Mouse (Mus musculus): ENCODE results near the gene Luc7l. TPM values are rescaled to one million over a fixed set of nuclear protein-coding genes. Genes with fewer than 3 reads are reported as not detected.

The Luc7l gene
- 153 and 155 TPM in 2 replicates for polyA plus RNA-seq (2016; fragmentation: Nextera tagmentation; extraction: Ambion mirVana)

GRCm38 (mm10) chr17:26252539-26253251 lies at the start of gene Luc7l:
Gene Luc7l (plus strand): TSS chr17:26252896.
- no peaks in the 10 kb centered on the region for H3K27me3 ChIP-seq
- peak; percentile 86 for ATAC-seq (ENCODE audit: insufficient number of reproducible peaks, insufficient read depth, low FRiP score, low TSS enrichment)
- H3K36me3 ChIP-seq: peaks cover 15% of the 10 kb centered on the region
- peak within 1 kb of the TSS; percentile 71 for H3K4me2 ChIP-seq (replicated peaks)
- peak within 1 kb of the TSS; percentile 96 for H3K9ac ChIP-seq
- H3K27ac ChIP-seq: peak within 1 kb of the TSS; percentile 99
- H3K9me3 ChIP-seq: no peaks in the 10 kb centered on the region
- H3K4me3 ChIP-seq: peak within 1 kb of the TSS; percentile 98
- under 1% methylated on average over 43 of the region's 43 CpGs for WGBS
- H3K4me1 ChIP-seq: peaks cover 11% of the 10 kb centered on the region

- Histone ChIP-seq H3K4me2 (replicated peaks) (peak overlapping the region; percentile 93), H3K36me3 (peaks cover 6% of the 10 kb centered on the region; the same call in 1 of the 2 replicates), H3K27ac (no peak overlapping the region), H3K4me1 (peaks cover 28% of the 10 kb centered on the region), H3K9ac (peak overlapping the region; percentile 41), H3K9me3 (no peaks in the 10 kb centered on the region), H3K4me3 (peak overlapping the region; percentile 53), H3K27me3 (peaks cover 66% of the 10 kb centered on the region)
- 2% methylated on average over 30 of the region's 30 CpGs for WGBS
- no peak for ATAC-seq (ENCODE audit: insufficient number of reproducible peaks, insufficient read depth, low FRiP score, low TSS enrichment)
Observed at GRCm38 (mm10) chr17:26203321-26203811, 49.3 kb upstream of the Luc7l start.

- WGBS: 34% methylated on average over 11 of the region's 11 CpGs
- H3K9ac ChIP-seq: no peak overlapping the region
- no peaks in the 10 kb centered on the region for H3K36me3 ChIP-seq
- no peak overlapping the region for H3K4me3 ChIP-seq
- peaks cover 28% of the 10 kb centered on the region for H3K4me1 ChIP-seq
- H3K27ac ChIP-seq: no peak overlapping the region
- no peak for ATAC-seq (ENCODE audit: insufficient number of reproducible peaks, insufficient read depth, low FRiP score, low TSS enrichment)
- H3K4me2 ChIP-seq (replicated peaks): no peak overlapping the region
- H3K27me3 ChIP-seq: peaks cover 54% of the 10 kb centered on the region
- no peaks in the 10 kb centered on the region for H3K9me3 ChIP-seq
Observed at GRCm38 (mm10) chr17:26204766-26205165, 47.9 kb upstream of the Luc7l start.

GRCm38 (mm10) chr17:26206392-26206791 lies 46.3 kb upstream of the Luc7l start:
- H3K9me3 ChIP-seq: no peaks in the 10 kb centered on the region
- H3K27ac ChIP-seq: no peak overlapping the region
- H3K36me3 ChIP-seq: no peaks in the 10 kb centered on the region
- 53% methylated on average over 1 of the region's 1 CpGs for WGBS
- H3K4me3 ChIP-seq: no peak overlapping the region
- H3K4me2 ChIP-seq (replicated peaks): no peak overlapping the region
- peaks cover 37% of the 10 kb centered on the region for H3K27me3 ChIP-seq
- peaks cover 20% of the 10 kb centered on the region for H3K4me1 ChIP-seq
- no peak for ATAC-seq (ENCODE audit: insufficient number of reproducible peaks, insufficient read depth, low FRiP score, low TSS enrichment)
- no peak overlapping the region for H3K9ac ChIP-seq

- Histone ChIP-seq H3K27ac (no peak within 1 kb of the TSS), H3K27me3 (peaks cover 24% of the 10 kb centered on the region), H3K4me2 (replicated peaks) (no peak within 1 kb of the TSS), H3K9me3 (no peaks in the 10 kb centered on the region), H3K4me1 (peaks cover 18% of the 10 kb centered on the region), H3K9ac (no peak within 1 kb of the TSS), H3K36me3 (no peaks in the 10 kb centered on the region), H3K4me3 (no peak within 1 kb of the TSS)
- no peak for ATAC-seq (ENCODE audit: insufficient number of reproducible peaks, insufficient read depth, low FRiP score, low TSS enrichment)
- WGBS: 85% methylated on average over 12 of the region's 12 CpGs
Observed at GRCm38 (mm10) chr17:26207686-26208085, 45.0 kb upstream of the Luc7l start, which contains the start of gene Arhgdig. Gene Arhgdig (minus strand): TSS chr17:26207786.

- Histone ChIP-seq H3K27ac (no peak overlapping the region), H3K4me2 (replicated peaks) (no peak overlapping the region), H3K4me3 (no peak overlapping the region), H3K36me3 (peaks cover 8% of the 10 kb centered on the region), H3K27me3 (no peaks in the 10 kb centered on the region), H3K9ac (no peak overlapping the region), H3K9me3 (no peaks in the 10 kb centered on the region), H3K4me1 (no peaks in the 10 kb centered on the region)
- ATAC-seq (ENCODE audit: insufficient number of reproducible peaks, insufficient read depth, low FRiP score, low TSS enrichment): no peak
- WGBS: 85% methylated on average over 7 of the region's 7 CpGs
Observed at GRCm38 (mm10) chr17:26212241-26212640, 40.5 kb upstream of the Luc7l start.

GRCm38 (mm10) chr17:26212681-26213080 lies 40.0 kb upstream of the Luc7l start:
- Histone ChIP-seq H3K27ac (no peak overlapping the region), H3K4me3 (no peak overlapping the region), H3K4me2 (replicated peaks) (no peak overlapping the region), H3K27me3 (no peaks in the 10 kb centered on the region), H3K4me1 (no peaks in the 10 kb centered on the region), H3K9me3 (no peaks in the 10 kb centered on the region), H3K36me3 (peaks cover 11% of the 10 kb centered on the region), H3K9ac (no peak overlapping the region)
- ATAC-seq (ENCODE audit: insufficient number of reproducible peaks, insufficient read depth, low FRiP score, low TSS enrichment): no peak
- WGBS: 85% methylated on average over 11 of the region's 11 CpGs

GRCm38 (mm10) chr17:26221508-26221907 lies 31.2 kb upstream of the Luc7l start:
- no peaks in the 10 kb centered on the region for H3K27me3 ChIP-seq

GRCm38 (mm10) chr17:26225150-26225549 lies 27.5 kb upstream of the Luc7l start:
- H3K4me2 ChIP-seq (replicated peaks): no peak overlapping the region
- H3K9me3 ChIP-seq: no peaks in the 10 kb centered on the region
- H3K9ac ChIP-seq: no peak overlapping the region
- no peak overlapping the region for H3K27ac ChIP-seq
- H3K4me1 ChIP-seq: no peaks in the 10 kb centered on the region
- no peak overlapping the region for H3K4me3 ChIP-seq
- WGBS: 82% methylated on average over 12 of the region's 12 CpGs
- 0 out of 2 replicates have a peak, but pooled peaks cover 2% of the 10 kb centered on the region for H3K36me3 ChIP-seq
- ATAC-seq (ENCODE audit: insufficient number of reproducible peaks, insufficient read depth, low FRiP score, low TSS enrichment): no peak
- H3K27me3 ChIP-seq: no peaks in the 10 kb centered on the region

More at GRCm38 (mm10) chr17:26221508-26221907, 31.2 kb upstream of the Luc7l start:
- Histone ChIP-seq H3K36me3 (peaks cover 16% of the 10 kb centered on the region; the same call in 1 of the 2 replicates), H3K4me2 (replicated peaks) (no peak overlapping the region), H3K9me3 (no peaks in the 10 kb centered on the region), H3K4me3 (no peak overlapping the region), H3K4me1 (no peaks in the 10 kb centered on the region), H3K27ac (no peak overlapping the region), H3K9ac (no peak overlapping the region)
- 62% methylated on average over 2 of the region's 2 CpGs for WGBS
- ATAC-seq (ENCODE audit: insufficient number of reproducible peaks, insufficient read depth, low FRiP score, low TSS enrichment): no peak

GRCm38 (mm10) chr17:26229776-26230175 lies 22.9 kb upstream of the Luc7l start:
- H3K4me1 ChIP-seq: no peaks in the 10 kb centered on the region
- H3K27ac ChIP-seq: no peak overlapping the region
- no peaks in the 10 kb centered on the region for H3K27me3 ChIP-seq
- H3K36me3 ChIP-seq: no peaks in the 10 kb centered on the region
- no peak overlapping the region for H3K4me3 ChIP-seq
- ATAC-seq (ENCODE audit: insufficient number of reproducible peaks, insufficient read depth, low FRiP score, low TSS enrichment): no peak
- no peak overlapping the region for H3K9ac ChIP-seq
- no peak overlapping the region for H3K4me2 ChIP-seq (replicated peaks)
- WGBS: 88% methylated on average over 5 of the region's 5 CpGs
- no peaks in the 10 kb centered on the region for H3K9me3 ChIP-seq

- no peak for ATAC-seq (ENCODE audit: insufficient number of reproducible peaks, insufficient read depth, low FRiP score, low TSS enrichment)
- Histone ChIP-seq H3K9ac (no peak overlapping the region), H3K4me3 (no peak overlapping the region), H3K4me2 (replicated peaks) (no peak overlapping the region), H3K36me3 (no peaks in the 10 kb centered on the region), H3K27ac (no peak overlapping the region), H3K4me1 (no peaks in the 10 kb centered on the region), H3K9me3 (no peaks in the 10 kb centered on the region), H3K27me3 (no peaks in the 10 kb centered on the region)
- WGBS: 90% methylated on average over 5 of the region's 5 CpGs
Observed at GRCm38 (mm10) chr17:26231156-26231555, 21.5 kb upstream of the Luc7l start.

GRCm38 (mm10) chr17:26232863-26233262 lies 19.8 kb upstream of the Luc7l start:
- no peaks in the 10 kb centered on the region for H3K4me1 ChIP-seq
- H3K9ac ChIP-seq: no peak overlapping the region
- H3K4me3 ChIP-seq: no peak overlapping the region
- H3K36me3 ChIP-seq: no peaks in the 10 kb centered on the region
- 72% methylated on average over 8 of the region's 8 CpGs for WGBS
- no peaks in the 10 kb centered on the region for H3K9me3 ChIP-seq
- H3K4me2 ChIP-seq (replicated peaks): no peak overlapping the region
- no peak overlapping the region for H3K27ac ChIP-seq
- no peaks in the 10 kb centered on the region for H3K27me3 ChIP-seq
- ATAC-seq (ENCODE audit: insufficient number of reproducible peaks, insufficient read depth, low FRiP score, low TSS enrichment): no peak

Data from embryonic facial prominence, embryonic 12.5 days (tissue).